Mouse (Mus musculus) liver, embryonic 16.5 days (tissue): ENCODE data around the gene Alkbh6. TPM values are rescaled to one million over a fixed set of nuclear protein-coding genes. Genes with fewer than 3 reads are reported as not detected.

ENCODE experiments used
- ATAC-seq: fragments of 200-750 bp; cut with Nextera tagmentation; 2 replicates; pipeline ENCODE4 v1.8.0; 2017; ENCODE audit warnings: low read depth, mild to moderate bottlenecking, moderate number of reproducible peaks, moderate library complexity
- H3K27ac ChIP-seq: fragments of 300-500 bp; sonication (generic); 2 replicates; pipeline ENCODE4 v1.5.1; 2014; ENCODE audit warnings: mild to moderate bottlenecking, low read length
- H3K27me3 ChIP-seq: fragments of 300-500 bp; sonication (generic); 2 replicates; pipeline ENCODE4 v1.6.1; 2014; ENCODE audit warnings: low read depth, low read length, mixed read lengths; ENCODE audit not compliant: control insufficient read depth, insufficient read depth
- H3K36me3 ChIP-seq: fragments of 300-500 bp; sonication (generic); 2 replicates; pipeline ENCODE4 v1.6.1; 2014; ENCODE audit warnings: mild to moderate bottlenecking; ENCODE audit not compliant: control insufficient read depth, insufficient read depth
- H3K4me1 ChIP-seq: fragments of 300-500 bp; sonication (generic); 2 replicates; pipeline ENCODE4 v1.6.1; 2014; ENCODE audit warnings: low read depth, low read length, mixed read lengths; ENCODE audit not compliant: control insufficient read depth
- H3K4me2 ChIP-seq: fragments of 300-500 bp; sonication (generic); 2 replicates; pipeline ENCODE4 v1.6.1; 2014; ENCODE audit warnings: low read depth, low read length, mixed read lengths
- H3K4me3 ChIP-seq: fragments of 300-500 bp; sonication (generic); 2 replicates; pipeline ENCODE4 v1.5.1; 2014; ENCODE audit warnings: low read depth, mild to moderate bottlenecking, low read length
- H3K9ac ChIP-seq: fragments of 300-500 bp; sonication (generic); 2 replicates; pipeline ENCODE4 v1.6.1; 2014; ENCODE audit warnings: low read depth, low read length
- H3K9me3 ChIP-seq: fragments of 300-500 bp; sonication (generic); replicated peaks from 2 replicates; pipeline ENCODE4 v1.6.1; 2016; ENCODE audit warnings: low read length; ENCODE audit not compliant: control insufficient read depth
- WGBS: fragments of 180-500 bp; shearing (Covaris S2); extraction: QIAGEN DNeasy Blood & Tissue Kit; methylation state at CpG from one replicate; pipeline ENCODE4 v1.1.7; 2014; ENCODE audit not compliant: insufficient replicate concordance; 5-methylcytosine and 5-hydroxymethylcytosine counted together
- polyA plus RNA-seq: library from polyadenylated mRNA; unstranded; fragments of >200 nt; fragmentation: Nextera tagmentation; extraction: Ambion mirVana; gene quantifications from 2 replicates; pipeline ENCODE4 v1.2.1, GENCODE M21; 2015

Alkbh6 gene
- polyA plus RNA-seq, 1 experiment from 2014 or later: 18.0 TPM

DNA sequence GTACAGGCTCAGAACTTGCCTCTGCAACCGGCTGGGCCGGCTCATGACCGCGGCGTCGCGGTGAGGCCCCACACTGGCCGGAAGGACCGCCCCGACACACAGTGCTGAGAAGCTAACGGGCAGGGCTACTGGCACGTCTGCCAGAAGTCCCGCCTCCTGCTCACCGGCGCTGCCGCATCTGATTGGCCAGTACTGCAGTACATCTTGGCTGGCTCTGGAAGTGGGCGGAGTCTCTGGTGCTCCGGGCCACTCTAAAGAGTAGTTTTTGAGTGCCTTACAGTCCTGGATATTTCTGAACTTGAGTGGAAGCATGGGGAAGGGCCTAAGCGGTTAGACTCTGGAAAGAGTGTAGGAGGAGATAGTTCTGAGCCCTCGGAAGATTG, 13.8 kb downstream of the Alkbh6 start:
- peak overlapping the region; percentile 76 for H3K9ac ChIP-seq
- H3K4me1 ChIP-seq: peaks cover 19% of the 10 kb centered on the region
- no peaks in the 10 kb centered on the region for H3K9me3 ChIP-seq
- peak overlapping the region; percentile 78 for H3K4me2 ChIP-seq
- H3K4me3 ChIP-seq: peak overlapping the region; percentile 74
- H3K27me3 ChIP-seq: no peaks in the 10 kb centered on the region
- ATAC-seq: peak; percentile 98
- under 1% methylated on average over 20 of the region's 20 CpGs for WGBS
- H3K27ac ChIP-seq: peak overlapping the region; percentile 80
- no peaks in the 10 kb centered on the region for H3K36me3 ChIP-seq

- no peaks in the 10 kb centered on the region for H3K9me3 ChIP-seq
- peak overlapping the region; percentile 68 for H3K9ac ChIP-seq
- ATAC-seq: no peak
Measured at GRCm38 (mm10) chr7:30322865-30323264, 14.3 kb downstream of the Alkbh6 start.

GRCm38 (mm10) chr7:30323795-30324194, 15.3 kb downstream of the Alkbh6 start, which contains the start of gene Sdhaf1:
Gene Sdhaf1, minus strand, starts transcription at chr7:30323895.
- no peaks in the 10 kb centered on the region for H3K36me3 ChIP-seq
- WGBS: 61% methylated on average over 3 of the region's 3 CpGs
- H3K9ac ChIP-seq: peak within 1 kb of the TSS; percentile 68
- H3K4me1 ChIP-seq: peaks cover 19% of the 10 kb centered on the region
- H3K27me3 ChIP-seq: no peaks in the 10 kb centered on the region
- peak within 1 kb of the TSS; percentile 74 for H3K4me3 ChIP-seq
- no peak for ATAC-seq
- H3K9me3 ChIP-seq: no peaks in the 10 kb centered on the region
- H3K4me2 ChIP-seq: peak within 1 kb of the TSS; percentile 78
- peak within 1 kb of the TSS; percentile 80 for H3K27ac ChIP-seq

More at GRCm38 (mm10) chr7:30322865-30323264, 14.3 kb downstream of the Alkbh6 start:
- Histone ChIP-seq H3K27ac (peak overlapping the region; percentile 80), H3K4me1 (peaks cover 19% of the 10 kb centered on the region), H3K36me3 (no peaks in the 10 kb centered on the region), H3K4me2 (peak overlapping the region; percentile 78), H3K27me3 (no peaks in the 10 kb centered on the region), H3K4me3 (peak overlapping the region; percentile 74)
- 7% methylated on average over 6 of the region's 6 CpGs for WGBS

DNA sequence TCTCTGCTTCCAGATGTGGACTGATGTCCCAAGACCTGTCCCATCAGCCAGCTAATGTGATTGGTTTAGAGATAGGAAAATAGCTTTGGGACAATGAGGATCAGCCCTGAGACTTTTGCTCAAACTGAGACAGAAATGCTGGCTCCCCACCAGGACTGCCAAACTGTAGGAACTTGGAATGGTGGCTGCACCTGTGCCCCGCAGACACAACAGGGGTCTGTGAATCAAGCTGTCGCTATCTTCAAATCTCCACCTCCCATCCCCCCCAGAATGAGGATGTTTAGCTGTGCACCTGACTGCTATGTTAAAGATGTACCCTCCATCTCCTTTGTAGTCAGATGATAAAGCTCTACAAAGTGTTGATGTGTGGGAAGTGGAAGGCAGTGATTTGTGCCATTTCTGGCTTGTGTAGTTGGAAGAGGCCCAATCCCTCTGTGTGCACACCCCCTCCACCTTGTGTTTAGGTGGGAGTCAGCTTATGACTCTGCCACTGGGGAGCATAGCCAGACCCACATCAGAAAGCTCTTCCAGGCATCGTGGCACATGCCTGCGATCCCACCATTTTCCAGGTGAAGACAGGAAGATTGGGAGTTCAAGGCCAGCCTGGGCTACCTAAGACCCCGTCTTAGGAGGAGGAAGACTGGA, 15.9 kb downstream of the Alkbh6 start:
- Histone ChIP-seq H3K27ac (no peak overlapping the region), H3K4me3 (no peak overlapping the region), H3K27me3 (no peaks in the 10 kb centered on the region), H3K36me3 (no peaks in the 10 kb centered on the region), H3K4me1 (peaks cover 19% of the 10 kb centered on the region), H3K9ac (no peak overlapping the region), H3K9me3 (no peaks in the 10 kb centered on the region), H3K4me2 (no peak overlapping the region)
- ATAC-seq: no peak
- WGBS: 63% methylated on average over 5 of the region's 5 CpGs

GRCm38 (mm10) chr7:30325364-30325763, 16.8 kb downstream of the Alkbh6 start:
- no peaks in the 10 kb centered on the region for H3K27me3 ChIP-seq
- no peak overlapping the region for H3K4me3 ChIP-seq
- no peak overlapping the region for H3K27ac ChIP-seq
- H3K9ac ChIP-seq: no peak overlapping the region
- H3K4me1 ChIP-seq: peaks cover 18% of the 10 kb centered on the region
- ATAC-seq: no peak
- H3K4me2 ChIP-seq: no peak overlapping the region
- H3K9me3 ChIP-seq: no peaks in the 10 kb centered on the region
- 38% methylated on average over 2 of the region's 2 CpGs for WGBS
- H3K36me3 ChIP-seq: no peaks in the 10 kb centered on the region

GRCm38 (mm10) chr7:30326427-30326826, 17.9 kb downstream of the Alkbh6 start:
- Histone ChIP-seq H3K36me3 (no peaks in the 10 kb centered on the region), H3K4me2 (no peak overlapping the region)
- no peak for ATAC-seq

DNA sequence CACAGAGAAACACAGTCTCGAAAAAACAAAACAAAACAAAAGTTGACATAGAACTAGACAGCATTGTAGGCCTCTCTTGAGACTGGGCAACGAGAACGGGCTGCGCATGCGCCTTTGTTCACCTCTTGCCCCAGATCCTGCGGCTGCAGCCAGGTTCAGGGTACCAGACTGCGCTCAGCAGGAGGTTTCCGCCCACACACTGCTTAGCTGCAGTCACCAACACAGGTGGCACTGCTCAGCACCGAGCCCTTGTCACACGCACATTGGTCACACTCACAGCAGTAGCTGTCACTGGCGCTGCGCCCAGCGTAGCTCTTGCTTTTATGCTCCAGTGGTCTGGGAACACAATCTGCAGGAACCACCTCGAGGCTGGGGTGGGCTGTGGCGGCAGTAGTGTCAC, 18.6 kb downstream of the Alkbh6 start:
- H3K9ac ChIP-seq: no peak overlapping the region
- H3K4me3 ChIP-seq: no peak overlapping the region
- no peaks in the 10 kb centered on the region for H3K36me3 ChIP-seq
- H3K9me3 ChIP-seq: no peaks in the 10 kb centered on the region
- ATAC-seq: no peak
- H3K27ac ChIP-seq: no peak overlapping the region
- H3K27me3 ChIP-seq: no peaks in the 10 kb centered on the region
- no peak overlapping the region for H3K4me2 ChIP-seq
- peaks cover 7% of the 10 kb centered on the region for H3K4me1 ChIP-seq
- 59% methylated on average over 15 of the region's 15 CpGs for WGBS

More at GRCm38 (mm10) chr7:30326427-30326826, 17.9 kb downstream of the Alkbh6 start:
- no peak overlapping the region for H3K9ac ChIP-seq
- H3K9me3 ChIP-seq: no peaks in the 10 kb centered on the region
- H3K4me3 ChIP-seq: no peak overlapping the region
- H3K4me1 ChIP-seq: peaks cover 8% of the 10 kb centered on the region
- no peak overlapping the region for H3K27ac ChIP-seq
- H3K27me3 ChIP-seq: no peaks in the 10 kb centered on the region

DNA sequence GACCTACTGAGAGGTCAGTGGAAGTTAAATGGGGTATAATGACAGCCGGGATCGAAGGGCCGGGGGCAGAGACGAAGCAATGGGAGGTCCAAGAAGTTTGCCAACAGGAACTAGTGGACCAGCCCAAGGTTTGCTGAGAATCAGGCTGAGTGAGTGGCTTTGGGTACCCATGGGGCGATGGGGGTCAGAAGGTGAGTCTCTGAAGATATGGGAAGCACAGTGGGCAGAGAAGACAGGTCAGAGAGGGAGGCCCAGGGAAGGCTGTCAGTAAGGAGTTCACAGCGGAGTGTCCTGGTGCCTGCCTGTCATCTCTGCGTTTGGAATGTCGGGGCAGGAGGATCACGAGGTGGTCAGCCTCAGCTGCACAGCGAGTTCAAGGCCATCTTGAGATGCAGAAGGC, 19.9 kb downstream of the Alkbh6 start:
- Histone ChIP-seq H3K27me3 (peaks cover 2% of the 10 kb centered on the region; the same call in 1 of the 2 replicates), H3K9ac (no peak overlapping the region), H3K9me3 (no peaks in the 10 kb centered on the region), H3K36me3 (no peaks in the 10 kb centered on the region), H3K27ac (no peak overlapping the region), H3K4me1 (peaks cover 1% of the 10 kb centered on the region), H3K4me3 (no peak overlapping the region), H3K4me2 (no peak overlapping the region)
- ATAC-seq: no peak
- 56% methylated on average over 10 of the region's 10 CpGs for WGBS

GRCm38 (mm10) chr7:30331887-30332286, 23.4 kb downstream of the Alkbh6 start:
- no peak overlapping the region for H3K4me2 ChIP-seq
- H3K9me3 ChIP-seq: no peaks in the 10 kb centered on the region
- peaks cover 3% of the 10 kb centered on the region for H3K4me1 ChIP-seq
- H3K4me3 ChIP-seq: no peak overlapping the region
- H3K36me3 ChIP-seq: no peaks in the 10 kb centered on the region
- H3K27me3 ChIP-seq: peaks cover 13% of the 10 kb centered on the region
- peak; percentile 64 for ATAC-seq
- no peak overlapping the region for H3K27ac ChIP-seq
- no peak overlapping the region for H3K9ac ChIP-seq
- WGBS: 10% methylated on average over 13 of the region's 13 CpGs
